Mouse (Mus musculus): ENCODE measurements at regions not wholly inside any gene's neighbourhood (a gene's known extent, or its start where the extent isn't known, plus 50 kb on each side); places are given as distances from the start of the nearest gene placed in this dataset.

DNA sequence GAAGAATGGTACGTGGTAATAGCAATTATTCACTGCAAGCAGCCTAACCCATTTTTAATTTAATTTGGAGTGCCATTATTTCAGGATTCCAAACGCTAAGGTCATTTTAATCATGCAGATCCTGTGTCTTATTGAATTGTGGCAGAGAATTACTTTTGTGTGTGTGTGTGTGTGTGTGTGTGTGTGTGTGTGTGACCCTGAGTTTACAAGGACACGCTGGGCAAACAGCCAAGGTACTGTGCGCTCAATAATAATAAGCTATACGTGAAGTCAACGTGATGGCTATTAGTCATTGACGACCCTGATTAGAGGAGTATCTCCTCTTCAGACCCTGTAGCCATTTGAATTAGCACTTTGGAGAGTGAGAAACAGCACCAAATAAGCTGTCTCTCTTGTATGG lies 144.1 kb downstream of the Klf7 start:
- Histone ChIP-seq H3K9me3 (replicated peaks; ENCODE audit: insufficient read depth, low read length) (no peaks in the 10 kb centered on the region), H3K79me2 (ENCODE audit: control insufficient read depth, insufficient read depth, low read length, poor library complexity) (no peaks in the 10 kb centered on the region), H3K4me1 (ENCODE audit: control insufficient read depth in 1 of 2, insufficient read depth in 2 of 2, low read length in 2 of 2) (no peaks in the 10 kb centered on the region), H3K4me3 (ENCODE audit: control insufficient read depth in 1 of 2, insufficient read depth in 1 of 2, low read depth in 2 of 2, low read length in 2 of 2) (no peak overlapping the region), H3K36me3 (ENCODE audit: control insufficient read depth in 1 of 2, insufficient read depth in 2 of 2, low read length in 2 of 2) (no peaks in the 10 kb centered on the region), H3K9ac (ENCODE audit: control insufficient read depth, low read depth, low read length, poor library complexity, severe bottlenecking) (no peak overlapping the region), H3K27ac (ENCODE audit: control insufficient read depth, low read depth, low read length) (no peak overlapping the region), H3K27me3 (ENCODE audit: control insufficient read depth in 1 of 2, insufficient read depth in 2 of 2, low read length in 2 of 2) (no peaks in the 10 kb centered on the region; a peak in 1 of 4 replicates)
- DNase-seq (ENCODE audit: low read depth, low spot score) = no peak
- TF ChIP-seq SIN3A (IDR thresholded peaks at IDR 0.05; ENCODE audit: low read length) (no peak), JUND (IDR thresholded peaks at IDR 0.05; ENCODE audit: low read depth, low read length) (no peak), SMC3 (IDR thresholded peaks at IDR 0.05; ENCODE audit: low read depth, low read length) (no peak), BHLHE40 (IDR thresholded peaks at IDR 0.05; ENCODE audit: borderline replicate concordance, low read depth, low read length) (no peak), USF2 (IDR thresholded peaks at IDR 0.05; ENCODE audit: borderline replicate concordance in 1 of 2, insufficient read depth in 1 of 2, low read depth in 1 of 2, low read length in 2 of 2) (no peak), TCF12 (IDR thresholded peaks at IDR 0.05; ENCODE audit: low read depth, low read length) (no peak), RAD21 (IDR thresholded peaks at IDR 0.05; ENCODE audit: low read depth, low read length) (no peak), NRF1 (IDR thresholded peaks at IDR 0.05; ENCODE audit: insufficient read depth, low read depth, low read length, poor library complexity, severe bottlenecking) (no peak)

DNA sequence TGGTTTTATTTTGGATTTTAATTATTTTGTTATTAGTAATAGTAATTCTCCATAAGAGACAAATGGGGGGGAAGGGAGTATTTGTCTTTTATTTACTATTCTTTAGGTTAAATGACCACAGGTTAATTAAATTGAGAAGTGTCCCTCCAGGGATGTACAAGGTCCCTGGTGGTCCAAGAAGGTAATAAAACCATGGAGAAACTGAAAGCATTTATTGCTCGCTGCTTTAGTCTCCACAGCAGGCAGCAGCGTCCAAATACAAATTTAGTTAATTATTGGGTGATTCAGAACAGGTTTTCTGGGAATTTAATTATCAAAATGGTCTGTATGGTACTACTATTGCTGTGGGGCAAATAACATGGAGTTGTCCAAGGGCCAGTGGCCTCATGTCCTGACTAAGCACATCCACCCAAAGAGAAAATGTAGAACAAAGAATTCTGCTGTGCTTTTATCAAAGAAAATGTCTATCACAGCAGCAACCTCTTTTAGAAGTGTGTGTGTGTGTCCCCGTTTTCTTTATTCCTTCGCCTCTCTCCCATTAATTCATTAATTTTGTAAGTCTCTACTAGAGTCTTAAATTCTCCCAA lies 144.7 kb downstream of the Klf7 start:
- no peaks in the 10 kb centered on the region for H3K4me1 ChIP-seq (ENCODE audit: control insufficient read depth in 1 of 2, insufficient read depth in 2 of 2, low read length in 2 of 2)
- no peaks in the 10 kb centered on the region for H3K36me3 ChIP-seq (ENCODE audit: control insufficient read depth in 1 of 2, insufficient read depth in 2 of 2, low read length in 2 of 2)
- DNase-seq (ENCODE audit: low read depth, low spot score) = no peak
- H3K9ac ChIP-seq (ENCODE audit: control insufficient read depth, low read depth, low read length, poor library complexity, severe bottlenecking) = no peak overlapping the region
- no peak overlapping the region for H3K4me3 ChIP-seq (ENCODE audit: control insufficient read depth in 1 of 2, insufficient read depth in 1 of 2, low read depth in 2 of 2, low read length in 2 of 2)
- H3K27ac ChIP-seq (ENCODE audit: control insufficient read depth, low read depth, low read length) = no peak overlapping the region
- no peak for TF ChIP-seq KAT2A (conservative IDR thresholded peaks at IDR 0.05; ENCODE audit: low read depth, low read length)
- no peak for TF ChIP-seq ZC3H11A (IDR thresholded peaks at IDR 0.05; ENCODE audit: low read depth, low read length)
- no peak for TF ChIP-seq CHD1 (IDR thresholded peaks at IDR 0.05; ENCODE audit: low read depth, low read length)
- no peak for TF ChIP-seq GABPA (IDR thresholded peaks at IDR 0.05; ENCODE audit: low read depth, low read length)
- no peak for TF ChIP-seq E2F4 (IDR thresholded peaks at IDR 0.05; ENCODE audit: borderline replicate concordance, low read depth, low read length)
- no peak for TF ChIP-seq MYC (IDR thresholded peaks at IDR 0.05; ENCODE audit: low read depth, low read length)
- no peak for TF ChIP-seq GATA1 (IDR thresholded peaks at IDR 0.05; ENCODE audit: low read depth, low read length)
- TF ChIP-seq BHLHE40 (IDR thresholded peaks at IDR 0.05; ENCODE audit: borderline replicate concordance, low read depth, low read length) = no peak
- no peak for TF ChIP-seq SMC3 (IDR thresholded peaks at IDR 0.05; ENCODE audit: low read depth, low read length)
- no peak for TF ChIP-seq UBTF (IDR thresholded peaks at IDR 0.05; ENCODE audit: borderline replicate concordance, insufficient read depth, low read depth, low read length)
- TF ChIP-seq RCOR1 (IDR thresholded peaks at IDR 0.05; ENCODE audit: low read depth, low read length) = no peak
- TF ChIP-seq NELFE (IDR thresholded peaks at IDR 0.05; ENCODE audit: low read depth, low read length) = no peak
- H3K79me2 ChIP-seq (ENCODE audit: control insufficient read depth, insufficient read depth, low read length, poor library complexity) = no peaks in the 10 kb centered on the region
- H3K9me3 ChIP-seq (replicated peaks; ENCODE audit: insufficient read depth, low read length) = no peaks in the 10 kb centered on the region
- no peaks in the 10 kb centered on the region; a peak in 1 of 4 replicates for H3K27me3 ChIP-seq (ENCODE audit: control insufficient read depth in 1 of 2, insufficient read depth in 2 of 2, low read length in 2 of 2)
